Mouse (Mus musculus): ENCODE measurements around the gene Lrrc75a.

DNA sequence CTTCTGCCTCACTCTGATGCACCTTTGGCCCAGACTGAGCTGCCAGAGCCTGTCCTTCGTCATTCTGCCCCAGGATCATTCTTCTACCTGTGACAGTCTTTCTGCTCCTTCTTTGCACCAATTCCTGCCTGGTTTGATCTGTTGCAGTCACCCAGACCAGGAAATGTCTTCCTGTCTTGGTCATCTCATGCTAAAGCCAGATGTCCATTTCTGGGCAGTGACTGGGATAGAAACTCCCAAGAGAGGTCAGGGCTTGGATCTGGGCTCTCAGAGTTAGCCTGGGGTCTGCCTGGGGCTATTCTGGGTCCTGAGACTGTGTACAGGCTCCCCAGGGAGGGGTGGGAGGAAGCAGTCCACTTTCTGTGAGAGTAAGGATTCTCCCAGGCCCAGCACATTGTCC, 82.1 kb downstream of the Lrrc75a start:
- TF ChIP-seq POLR2A (IDR thresholded peaks at IDR 0.05; ENCODE audit: low read depth, low read length) (no peak), CTCF (IDR thresholded peaks at IDR 0.05; ENCODE audit: extremely low read depth, insufficient read length, insufficient replicate concordance, low read depth, low read length) (no peak)

All from small intestine, adult 2 months (tissue).